Mouse (Mus musculus): ENCODE results near the gene BC048403.
"Not testable (repeated sequence)": the region's sequence is repeated elsewhere in the genome, so short reads cannot be mapped to it uniquely, and the experiment has no call there.

BC048403 gene

GRCm38 (mm10) chr10:121756677-121757076 is 16.9 kb downstream of the BC048403 start:
- no peak for DNase-seq (ENCODE audit: low spot score in 2 of 2)

- no peak for DNase-seq (ENCODE audit: low spot score in 2 of 2)
Observed at GRCm38 (mm10) chr10:121759095-121759494, 19.4 kb downstream of the BC048403 start.

- no peak for DNase-seq (ENCODE audit: low spot score in 2 of 2)
Observed at GRCm38 (mm10) chr10:121762141-121762540, 22.4 kb downstream of the BC048403 start.

- DNase-seq (ENCODE audit: low spot score in 2 of 2): no peak
Observed at GRCm38 (mm10) chr10:121763191-121763590, 23.5 kb downstream of the BC048403 start.

GRCm38 (mm10) chr10:121764469-121765173 is 24.9 kb downstream of the BC048403 start:
- no peak for DNase-seq (ENCODE audit: low spot score in 2 of 2)

- DNase-seq (ENCODE audit: low spot score in 2 of 2): no peak
Observed at GRCm38 (mm10) chr10:121765174-121766057, 25.7 kb downstream of the BC048403 start.

GRCm38 (mm10) chr10:121767295-121767694 is 27.6 kb downstream of the BC048403 start:
- not testable (repeated sequence) for DNase-seq (ENCODE audit: low spot score in 2 of 2)

GRCm38 (mm10) chr10:121769711-121770110 is 30.0 kb downstream of the BC048403 start:
- no peak for DNase-seq (ENCODE audit: low spot score in 2 of 2)

- DNase-seq (ENCODE audit: low spot score in 2 of 2): no peak
Observed at GRCm38 (mm10) chr10:121770624-121771577, 31.2 kb downstream of the BC048403 start.

GRCm38 (mm10) chr10:121773813-121774212 is 34.1 kb downstream of the BC048403 start:
- DNase-seq (ENCODE audit: low spot score in 2 of 2): no peak

- no peak for DNase-seq (ENCODE audit: low spot score in 2 of 2)
Observed at GRCm38 (mm10) chr10:121775990-121776389, 36.3 kb downstream of the BC048403 start.

- DNase-seq (ENCODE audit: low spot score in 2 of 2): no peak
Observed at GRCm38 (mm10) chr10:121781159-121781558, 41.4 kb downstream of the BC048403 start.

- no peak for DNase-seq (ENCODE audit: low spot score in 2 of 2)
Observed at GRCm38 (mm10) chr10:121788536-121788935, 48.8 kb downstream of the BC048403 start.

- no peak for DNase-seq (ENCODE audit: low spot score in 2 of 2)
Observed at GRCm38 (mm10) chr10:121790078-121790477, 50.3 kb downstream of the BC048403 start.

- DNase-seq (ENCODE audit: low spot score in 2 of 2): no peak
Observed at GRCm38 (mm10) chr10:121792661-121793060, 52.9 kb downstream of the BC048403 start.

GRCm38 (mm10) chr10:121794486-121794885 is 54.7 kb downstream of the BC048403 start:
- no peak for DNase-seq (ENCODE audit: low spot score in 2 of 2)

GRCm38 (mm10) chr10:121796027-121796802 is 56.5 kb downstream of the BC048403 start:
- peak in 1 of 2 experiments; percentile 6 for DNase-seq (ENCODE audit: low spot score in 2 of 2)

- DNase-seq (ENCODE audit: low spot score in 2 of 2): no peak
Observed at GRCm38 (mm10) chr10:121800041-121800440, 60.3 kb downstream of the BC048403 start.
